14 mouse cellular contexts compared by ENCODE assay signal in the genomic region with DNA sequence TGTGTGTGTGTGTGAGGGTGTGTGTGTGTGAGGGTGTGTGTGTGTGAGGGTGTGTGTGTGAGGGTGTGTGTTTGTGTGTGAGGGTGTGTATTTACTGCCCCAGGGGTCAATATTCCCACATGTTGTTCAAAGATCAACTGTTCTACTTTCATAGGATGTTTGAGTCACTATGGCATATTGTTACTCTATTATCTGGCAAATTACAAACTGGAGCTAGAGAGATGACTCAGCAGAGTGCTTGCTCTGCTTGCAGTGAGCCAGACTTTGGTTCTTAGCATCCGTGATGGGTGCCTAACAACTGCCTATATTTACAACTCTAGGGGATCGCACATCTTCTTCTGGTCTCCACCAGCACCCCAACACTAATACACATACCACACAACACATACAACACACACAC.
"Had no signal": no experiment of that assay in that cellular context is flagged by ENCODE, and none has a peak within 500 bp of the region (broad histone marks: within the 10 kb centered on the region; RNA-seq: fewer than 3 reads in every experiment).

No protein-coding gene starts in this region.

- H3K27me3 ChIP-seq: kidney, embryonic 15.5 days; liver, embryonic 15.5 days; midbrain, embryonic 13.5 days; neural tube, embryonic 15.5 days; stomach, embryonic 15.5 days had no signal

- DNase-seq: kidney, adult 2 months; kidney, postnatal 14 days; lung, adult 2 months; lung, postnatal 36 days; right cerebral cortex, postnatal 4 days; spleen, adult 18-20 months; thymus, postnatal 4 days had no signal

- H3K4me1 ChIP-seq: kidney, embryonic 15.5 days; limb, embryonic 10.5 days; liver, embryonic 15.5 days; midbrain, embryonic 13.5 days; neural tube, embryonic 15.5 days; stomach, embryonic 15.5 days had no signal

- H3K4me3 ChIP-seq: kidney, embryonic 15.5 days; limb, embryonic 10.5 days; liver, embryonic 15.5 days; midbrain, embryonic 13.5 days; neural tube, embryonic 15.5 days; stomach, embryonic 15.5 days had no signal

- H3K4me2 ChIP-seq: kidney, embryonic 15.5 days; liver, embryonic 11.5 days; liver, embryonic 15.5 days; midbrain, embryonic 13.5 days; neural tube, embryonic 15.5 days; stomach, embryonic 15.5 days had no signal

- H3K9ac ChIP-seq: kidney, embryonic 15.5 days; liver, embryonic 15.5 days; midbrain, embryonic 13.5 days; neural tube, embryonic 15.5 days; stomach, embryonic 15.5 days had no signal

- H3K27ac ChIP-seq: kidney, embryonic 15.5 days; limb, embryonic 10.5 days; liver, embryonic 15.5 days; midbrain, embryonic 13.5 days; neural tube, embryonic 15.5 days; stomach, embryonic 15.5 days had no signal

- H3K9me3 ChIP-seq: kidney, embryonic 15.5 days; limb, embryonic 10.5 days; liver, embryonic 15.5 days; midbrain, embryonic 13.5 days; neural tube, embryonic 15.5 days; stomach, embryonic 15.5 days had no signal
